Mouse (Mus musculus) MEL (cell line): Measurements from ENCODE around the gene Spop.

ENCODE experiments used
- BHLHE40 ChIP-seq: IDR thresholded peaks from 2 replicates; pipeline ENCODE4 v1.6.1; 2012; ENCODE audit warnings: low read depth, mild to moderate bottlenecking, inconsistent platforms, low read length, improper control_type of control experiment, borderline replicate concordance
- CTCF ChIP-seq, 3 experiments: IDR thresholded peaks in 2 of 3; conservative IDR thresholded peaks in 1 of 3; 2 replicates each; pipeline ENCODE4 v1.5.1; 2011 to 2012; ENCODE audit warnings: low read length in 3 of 3, low read depth in 2 of 3, mild to moderate bottlenecking in 2 of 3, improper control_type of control experiment in 1 of 3, inconsistent platforms in 1 of 3, mixed read lengths in 1 of 3, moderate library complexity in 1 of 3; ENCODE audit not compliant: control insufficient read depth in 1 of 3, insufficient read depth in 1 of 3, poor library complexity in 1 of 3, severe bottlenecking in 1 of 3
- ETS1 ChIP-seq: IDR thresholded peaks from 2 replicates; pipeline ENCODE4 v1.6.1; 2012; ENCODE audit warnings: low read depth, mild to moderate bottlenecking, inconsistent platforms, low read length, improper control_type of control experiment, moderate library complexity
- MXI1 ChIP-seq: IDR thresholded peaks from 2 replicates; pipeline ENCODE4 v1.6.1; 2011; ENCODE audit warnings: mild to moderate bottlenecking, low read depth, low read length, improper control_type of control experiment
- POLR2A ChIP-seq, 2 experiments: IDR thresholded peaks; 2 replicates each; pipeline ENCODE4 v1.6.1; 2011 to 2012; ENCODE audit warnings: low read length in 2 of 2, mild to moderate bottlenecking in 2 of 2, control low read depth in 1 of 2, improper control_type of control experiment in 1 of 2, low read depth in 1 of 2, moderate library complexity in 1 of 2; ENCODE audit not compliant: control insufficient read depth in 1 of 2, insufficient read depth in 1 of 2, poor library complexity in 1 of 2
- POLR2AphosphoS5 ChIP-seq: IDR thresholded peaks from 2 replicates; pipeline ENCODE4 v1.6.1; 2012; ENCODE audit warnings: low read depth, borderline replicate concordance, mild to moderate bottlenecking, inconsistent platforms, low read length, moderate library complexity, mixed read lengths
- SIN3A ChIP-seq: IDR thresholded peaks from 2 replicates; pipeline ENCODE4 v1.6.1; 2012; ENCODE audit warnings: low read length, improper control_type of control experiment, inconsistent platforms
- TAL1 ChIP-seq: IDR thresholded peaks from 2 replicates; pipeline ENCODE4 v1.6.1; 2012; ENCODE audit warnings: mild to moderate bottlenecking, inconsistent platforms, low read length, moderate library complexity, mixed read lengths
- TBP ChIP-seq: IDR thresholded peaks from 2 replicates; pipeline ENCODE4 v1.8.0; 2011; ENCODE audit warnings: low read depth, low read length, improper control_type of control experiment
- UBTF ChIP-seq: IDR thresholded peaks from 2 replicates; pipeline ENCODE4 v1.6.1; 2012; ENCODE audit warnings: low read depth, mild to moderate bottlenecking, inconsistent platforms, low read length, improper control_type of control experiment, moderate library complexity, borderline replicate concordance; ENCODE audit not compliant: insufficient read depth
- ZNF384 ChIP-seq: IDR thresholded peaks from 2 replicates; pipeline ENCODE4 v1.6.1; 2012; ENCODE audit warnings: low read depth, mild to moderate bottlenecking, inconsistent platforms, low read length, improper control_type of control experiment

DNA sequence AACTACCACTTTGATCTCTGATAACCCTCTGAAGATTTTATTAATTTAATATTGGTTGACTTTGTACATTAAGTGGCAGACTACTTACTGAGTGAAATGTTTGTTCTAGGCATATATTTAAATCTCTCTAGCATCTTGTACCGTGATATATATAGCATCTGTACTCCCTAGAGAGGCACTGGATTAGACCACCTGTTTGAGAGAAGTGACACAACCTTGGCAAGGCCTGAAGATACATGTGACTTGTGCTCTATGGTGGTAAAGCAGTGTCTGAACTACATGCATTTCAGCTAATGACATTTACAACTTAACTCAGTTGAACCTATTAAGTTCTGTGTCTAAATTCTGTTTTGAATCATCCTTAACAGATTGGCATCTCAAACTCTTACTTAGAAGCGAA lies 59.1 kb downstream of the Spop start:
- TF ChIP-seq POLR2AphosphoS5, result no peak
- TF ChIP-seq SIN3A, result no peak
- TF ChIP-seq CTCF (IDR thresholded peaks at IDR 0.05 in 2 of 3, conservative IDR thresholded peaks at IDR 0.05 in 1 of 3; ENCODE audit: control insufficient read depth in 1 of 3, insufficient read depth in 1 of 3, low read depth in 2 of 3, low read length in 3 of 3, poor library complexity in 1 of 3, severe bottlenecking in 1 of 3), result no peak
- TF ChIP-seq UBTF, result no peak
- TF ChIP-seq ETS1, result no peak
- no peak for TF ChIP-seq BHLHE40
- TF ChIP-seq TAL1, result no peak
- no peak for TF ChIP-seq MXI1
- no peak for TF ChIP-seq ZNF384
- TF ChIP-seq POLR2A (IDR thresholded peaks at IDR 0.05; ENCODE audit: control insufficient read depth in 1 of 2, insufficient read depth in 1 of 2, low read depth in 1 of 2, low read length in 2 of 2, poor library complexity in 1 of 2), result no peak
- no peak for TF ChIP-seq TBP
